In genomic region chr2:144547559-144547958, GRCm38 (mm10) we compare ENCODE assay signal across 28 mouse cellular contexts.
"Had no signal": no experiment of that assay in that cellular context is flagged by ENCODE, and none has a peak within 500 bp of the region (broad histone marks: within the 10 kb centered on the region; RNA-seq: fewer than 3 reads in every experiment).

No protein-coding gene starts in this region.

- DNase-seq: gastrocnemius, adult 2 months; gastrocnemius, postnatal 10 days; gastrocnemius, postnatal 25 days; heart, adult 18-20 months; heart, postnatal 10 days; heart, postnatal 4 days; kidney, adult 2 months; kidney, adult 9 months; kidney, postnatal 14 days; kidney, postnatal 4 days; liver; liver, embryonic 13.5 days had no signal

- H3K4me2 ChIP-seq: heart, embryonic 12.5 days; hindbrain, embryonic 12.5 days; hindbrain, embryonic 14.5 days; intestine, embryonic 15.5 days; kidney, embryonic 15.5 days; limb, embryonic 12.5 days; liver, embryonic 11.5 days; liver, embryonic 13.5 days; liver, embryonic 15.5 days had no signal

- H3K4me3 ChIP-seq: gastrocnemius, adult 2 months; heart, embryonic 10.5 days; heart, embryonic 12.5 days; hindbrain, embryonic 10.5 days; hindbrain, embryonic 12.5 days; intestine, embryonic 15.5 days; kidney, embryonic 15.5 days; layer of hippocampus, adult 2 months; left cerebral cortex, adult 2 months; limb, embryonic 10.5 days; limb, embryonic 12.5 days; liver, embryonic 13.5 days; liver, embryonic 15.5 days had no signal

- H3K4me1 ChIP-seq: heart, embryonic 10.5 days; hindbrain, embryonic 10.5 days; intestine, embryonic 15.5 days had no signal

- H3K27me3 ChIP-seq: heart, embryonic 12.5 days; hindbrain, embryonic 12.5 days; intestine, embryonic 15.5 days; kidney, embryonic 15.5 days; limb, embryonic 12.5 days; liver, embryonic 13.5 days; liver, embryonic 15.5 days had no signal

- H3K9me3 ChIP-seq: heart, embryonic 10.5 days; heart, embryonic 12.5 days; hindbrain, embryonic 10.5 days; hindbrain, embryonic 12.5 days; intestine, embryonic 15.5 days; kidney, embryonic 15.5 days; limb, embryonic 10.5 days; limb, embryonic 12.5 days; liver, embryonic 13.5 days; liver, embryonic 15.5 days had no signal

- ATAC-seq: hindbrain, embryonic 16.5 days; inflammation-experienced regulatory T-cells, adult 6 months; intestine, embryonic 15.5 days; intestine, postnatal 0 days had no signal

- H3K9ac ChIP-seq: heart, embryonic 12.5 days; hindbrain, embryonic 12.5 days; hindbrain, embryonic 14.5 days; intestine, embryonic 15.5 days; kidney, embryonic 15.5 days; limb, embryonic 12.5 days; liver, embryonic 13.5 days; liver, embryonic 15.5 days had no signal

- H3K27ac ChIP-seq: gastrocnemius, adult 2 months; heart, embryonic 10.5 days; hindbrain, embryonic 10.5 days; hindbrain, embryonic 12.5 days; hindbrain, embryonic 14.5 days; intestine, embryonic 15.5 days; kidney, embryonic 15.5 days; layer of hippocampus, adult 2 months; left cerebral cortex, adult 2 months; limb, embryonic 10.5 days; limb, embryonic 12.5 days; liver, embryonic 13.5 days; liver, embryonic 15.5 days had no signal
